Mouse (Mus musculus): ENCODE measurements at regions not wholly inside any gene's neighbourhood (a gene's known extent, or its start where the extent isn't known, plus 50 kb on each side); places are given as distances from the start of the nearest gene placed in this dataset.

GRCm38 (mm10) chr13:110814066-110814465, 419.2 kb downstream of the Plk2 start:
- ATAC-seq (ENCODE audit: insufficient number of reproducible peaks, insufficient read depth, low FRiP score, low read depth): no peak
- H3K9me3 ChIP-seq (ENCODE audit: control insufficient read depth, low read length): no peaks in the 10 kb centered on the region
- H3K27me3 ChIP-seq (ENCODE audit: control insufficient read depth, insufficient read depth, low read length): no peaks in the 10 kb centered on the region
- no peaks in the 10 kb centered on the region for H3K36me3 ChIP-seq (ENCODE audit: control insufficient read depth, insufficient read depth, low read length)
- H3K27ac ChIP-seq (replicated peaks in 1 of 2; ENCODE audit: control insufficient read depth in 1 of 2, insufficient read depth in 1 of 2, low read depth in 2 of 2, low read length in 2 of 2): no peak overlapping the region
- no peaks in the 10 kb centered on the region for H3K4me1 ChIP-seq (ENCODE audit: control insufficient read depth in 2 of 2, insufficient read depth in 2 of 2, low read length in 2 of 2)
- H3K4me2 ChIP-seq (ENCODE audit: low read length): no peak overlapping the region
- H3K4me3 ChIP-seq (ENCODE audit: control insufficient read depth in 1 of 2, insufficient read depth in 1 of 2, low read depth in 1 of 2, low read length in 2 of 2): no peak overlapping the region
- WGBS: 90% methylated on average over 1 of the region's 1 CpGs
- H3K9ac ChIP-seq (ENCODE audit: low read length): no peak overlapping the region

GRCm38 (mm10) chr13:110819301-110819862, 424.5 kb downstream of the Plk2 start:
- H3K4me3 ChIP-seq (ENCODE audit: control insufficient read depth in 1 of 2, insufficient read depth in 1 of 2, low read depth in 1 of 2, low read length in 2 of 2): no peak overlapping the region
- ATAC-seq (ENCODE audit: insufficient number of reproducible peaks, insufficient read depth, low FRiP score, low read depth): no peak
- H3K36me3 ChIP-seq (ENCODE audit: control insufficient read depth, insufficient read depth, low read length): no peaks in the 10 kb centered on the region
- no peaks in the 10 kb centered on the region for H3K27me3 ChIP-seq (ENCODE audit: control insufficient read depth, insufficient read depth, low read length)
- H3K9me3 ChIP-seq (ENCODE audit: control insufficient read depth, low read length): no peaks in the 10 kb centered on the region
- 66% methylated on average over 2 of the region's 2 CpGs for WGBS
- no peak overlapping the region for H3K27ac ChIP-seq (replicated peaks in 1 of 2; ENCODE audit: control insufficient read depth in 1 of 2, insufficient read depth in 1 of 2, low read depth in 2 of 2, low read length in 2 of 2)
- no peak overlapping the region for H3K9ac ChIP-seq (ENCODE audit: low read length)
- no peaks in the 10 kb centered on the region for H3K4me1 ChIP-seq (ENCODE audit: control insufficient read depth in 2 of 2, insufficient read depth in 2 of 2, low read length in 2 of 2)
- H3K4me2 ChIP-seq (ENCODE audit: low read length): no peak overlapping the region

- Histone ChIP-seq H3K27ac (replicated peaks in 1 of 2; ENCODE audit: control insufficient read depth in 1 of 2, insufficient read depth in 1 of 2, low read depth in 2 of 2, low read length in 2 of 2) (no peak overlapping the region), H3K4me3 (ENCODE audit: control insufficient read depth in 1 of 2, insufficient read depth in 1 of 2, low read depth in 1 of 2, low read length in 2 of 2) (no peak overlapping the region), H3K9me3 (ENCODE audit: control insufficient read depth, low read length) (no peaks in the 10 kb centered on the region), H3K4me1 (ENCODE audit: control insufficient read depth in 2 of 2, insufficient read depth in 2 of 2, low read length in 2 of 2) (no peaks in the 10 kb centered on the region), H3K4me2 (ENCODE audit: low read length) (no peak overlapping the region), H3K36me3 (ENCODE audit: control insufficient read depth, insufficient read depth, low read length) (no peaks in the 10 kb centered on the region), H3K9ac (ENCODE audit: low read length) (no peak overlapping the region), H3K27me3 (ENCODE audit: control insufficient read depth, insufficient read depth, low read length) (no peaks in the 10 kb centered on the region)
- ATAC-seq (ENCODE audit: insufficient number of reproducible peaks, insufficient read depth, low FRiP score, low read depth): no peak
- WGBS: 82% methylated on average over 9 of the region's 9 CpGs
Measured at GRCm38 (mm10) chr13:110824878-110825277, 429.9 kb upstream of the Actbl2 start.

- Histone ChIP-seq H3K9me3 (ENCODE audit: control insufficient read depth, low read length) (no peaks in the 10 kb centered on the region), H3K4me3 (ENCODE audit: control insufficient read depth in 1 of 2, insufficient read depth in 1 of 2, low read depth in 1 of 2, low read length in 2 of 2) (no peak overlapping the region), H3K4me2 (ENCODE audit: low read length) (no peak overlapping the region), H3K27ac (replicated peaks in 1 of 2; ENCODE audit: control insufficient read depth in 1 of 2, insufficient read depth in 1 of 2, low read depth in 2 of 2, low read length in 2 of 2) (no peak overlapping the region), H3K9ac (ENCODE audit: low read length) (no peak overlapping the region), H3K4me1 (ENCODE audit: control insufficient read depth in 2 of 2, insufficient read depth in 2 of 2, low read length in 2 of 2) (no peaks in the 10 kb centered on the region), H3K36me3 (ENCODE audit: control insufficient read depth, insufficient read depth, low read length) (no peaks in the 10 kb centered on the region), H3K27me3 (ENCODE audit: control insufficient read depth, insufficient read depth, low read length) (no peaks in the 10 kb centered on the region)
- ATAC-seq (ENCODE audit: insufficient number of reproducible peaks, insufficient read depth, low FRiP score, low read depth): no peak
- 74% methylated on average over 5 of the region's 5 CpGs for WGBS
Measured at GRCm38 (mm10) chr13:110832442-110832841, 422.4 kb upstream of the Actbl2 start.

- WGBS: 81% methylated on average over 7 of the region's 7 CpGs
- Histone ChIP-seq H3K27me3 (ENCODE audit: control insufficient read depth, insufficient read depth, low read length) (no peaks in the 10 kb centered on the region), H3K9ac (ENCODE audit: low read length) (no peak overlapping the region), H3K9me3 (ENCODE audit: control insufficient read depth, low read length) (no peaks in the 10 kb centered on the region), H3K27ac (replicated peaks in 1 of 2; ENCODE audit: control insufficient read depth in 1 of 2, insufficient read depth in 1 of 2, low read depth in 2 of 2, low read length in 2 of 2) (no peak overlapping the region), H3K4me2 (ENCODE audit: low read length) (no peak overlapping the region), H3K4me3 (ENCODE audit: control insufficient read depth in 1 of 2, insufficient read depth in 1 of 2, low read depth in 1 of 2, low read length in 2 of 2) (no peak overlapping the region), H3K4me1 (ENCODE audit: control insufficient read depth in 2 of 2, insufficient read depth in 2 of 2, low read length in 2 of 2) (no peaks in the 10 kb centered on the region), H3K36me3 (ENCODE audit: control insufficient read depth, insufficient read depth, low read length) (no peaks in the 10 kb centered on the region)
- no peak for ATAC-seq (ENCODE audit: insufficient number of reproducible peaks, insufficient read depth, low FRiP score, low read depth)
Measured at GRCm38 (mm10) chr13:110836936-110837335, 417.9 kb upstream of the Actbl2 start.

- 87% methylated on average over 7 of the region's 7 CpGs for WGBS
- Histone ChIP-seq H3K4me2 (ENCODE audit: low read length) (no peak overlapping the region), H3K36me3 (ENCODE audit: control insufficient read depth, insufficient read depth, low read length) (no peaks in the 10 kb centered on the region), H3K9me3 (ENCODE audit: control insufficient read depth, low read length) (no peaks in the 10 kb centered on the region), H3K27ac (replicated peaks in 1 of 2; ENCODE audit: control insufficient read depth in 1 of 2, insufficient read depth in 1 of 2, low read depth in 2 of 2, low read length in 2 of 2) (no peak overlapping the region), H3K4me3 (ENCODE audit: control insufficient read depth in 1 of 2, insufficient read depth in 1 of 2, low read depth in 1 of 2, low read length in 2 of 2) (no peak overlapping the region), H3K9ac (ENCODE audit: low read length) (no peak overlapping the region), H3K4me1 (ENCODE audit: control insufficient read depth in 2 of 2, insufficient read depth in 2 of 2, low read length in 2 of 2) (no peaks in the 10 kb centered on the region), H3K27me3 (ENCODE audit: control insufficient read depth, insufficient read depth, low read length) (no peaks in the 10 kb centered on the region)
- ATAC-seq (ENCODE audit: insufficient number of reproducible peaks, insufficient read depth, low FRiP score, low read depth): no peak
Measured at GRCm38 (mm10) chr13:110841949-110842348, 412.9 kb upstream of the Actbl2 start.

- WGBS: 70% methylated on average over 2 of the region's 2 CpGs
- no peak overlapping the region for H3K9ac ChIP-seq (ENCODE audit: low read length)
- ATAC-seq (ENCODE audit: insufficient number of reproducible peaks, insufficient read depth, low FRiP score, low read depth): no peak
- no peaks in the 10 kb centered on the region for H3K27me3 ChIP-seq (ENCODE audit: control insufficient read depth, insufficient read depth, low read length)
- no peaks in the 10 kb centered on the region for H3K36me3 ChIP-seq (ENCODE audit: control insufficient read depth, insufficient read depth, low read length)
- H3K9me3 ChIP-seq (ENCODE audit: control insufficient read depth, low read length): no peaks in the 10 kb centered on the region
- H3K4me2 ChIP-seq (ENCODE audit: low read length): no peak overlapping the region
- no peaks in the 10 kb centered on the region for H3K4me1 ChIP-seq (ENCODE audit: control insufficient read depth in 2 of 2, insufficient read depth in 2 of 2, low read length in 2 of 2)
- no peak overlapping the region for H3K27ac ChIP-seq (replicated peaks in 1 of 2; ENCODE audit: control insufficient read depth in 1 of 2, insufficient read depth in 1 of 2, low read depth in 2 of 2, low read length in 2 of 2)
- no peak overlapping the region for H3K4me3 ChIP-seq (ENCODE audit: control insufficient read depth in 1 of 2, insufficient read depth in 1 of 2, low read depth in 1 of 2, low read length in 2 of 2)
Measured at GRCm38 (mm10) chr13:110845695-110846094, 409.1 kb upstream of the Actbl2 start.

GRCm38 (mm10) chr13:110852996-110853727, 401.7 kb upstream of the Actbl2 start:
- no peaks in the 10 kb centered on the region; a peak in 1 of 4 replicates for H3K4me1 ChIP-seq (ENCODE audit: control insufficient read depth in 2 of 2, insufficient read depth in 2 of 2, low read length in 2 of 2)
- H3K4me2 ChIP-seq (ENCODE audit: low read length): no peak overlapping the region
- H3K27me3 ChIP-seq (ENCODE audit: control insufficient read depth, insufficient read depth, low read length): no peaks in the 10 kb centered on the region
- no peak overlapping the region for H3K27ac ChIP-seq (replicated peaks in 1 of 2; ENCODE audit: control insufficient read depth in 1 of 2, insufficient read depth in 1 of 2, low read depth in 2 of 2, low read length in 2 of 2)
- ATAC-seq (ENCODE audit: insufficient number of reproducible peaks, insufficient read depth, low FRiP score, low read depth): no peak
- no peaks in the 10 kb centered on the region for H3K9me3 ChIP-seq (ENCODE audit: control insufficient read depth, low read length)
- H3K36me3 ChIP-seq (ENCODE audit: control insufficient read depth, insufficient read depth, low read length): no peaks in the 10 kb centered on the region
- 81% methylated on average over 2 of the region's 2 CpGs for WGBS
- H3K9ac ChIP-seq (ENCODE audit: low read length): no peak overlapping the region
- H3K4me3 ChIP-seq (ENCODE audit: control insufficient read depth in 1 of 2, insufficient read depth in 1 of 2, low read depth in 1 of 2, low read length in 2 of 2): no peak overlapping the region

Data from heart, embryonic 14.5 days (tissue).